Mouse (Mus musculus): ENCODE measurements around the gene Topors.

Topors gene

DNA sequence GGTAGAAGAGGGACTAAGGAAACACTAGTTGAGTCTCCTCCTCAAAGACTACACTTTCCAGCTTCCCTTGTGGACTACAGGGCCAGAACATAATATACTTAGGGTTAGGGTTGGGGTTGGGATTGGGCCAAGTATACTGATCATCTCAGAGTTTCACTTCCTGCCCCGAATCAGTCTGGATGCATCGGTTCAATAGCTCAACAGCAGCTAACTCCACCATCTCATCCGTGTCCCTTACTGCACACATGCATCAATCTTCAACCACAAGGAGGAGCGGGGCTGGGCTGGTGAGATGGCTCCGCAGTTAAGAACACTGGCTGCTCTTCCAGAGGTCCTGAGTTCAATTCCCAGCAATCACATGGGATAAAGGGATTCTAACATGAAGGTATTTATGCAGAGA, 18.7 kb downstream of the Topors start:
- no peak for DNase-seq (ENCODE audit: low spot score in 2 of 2)

DNA sequence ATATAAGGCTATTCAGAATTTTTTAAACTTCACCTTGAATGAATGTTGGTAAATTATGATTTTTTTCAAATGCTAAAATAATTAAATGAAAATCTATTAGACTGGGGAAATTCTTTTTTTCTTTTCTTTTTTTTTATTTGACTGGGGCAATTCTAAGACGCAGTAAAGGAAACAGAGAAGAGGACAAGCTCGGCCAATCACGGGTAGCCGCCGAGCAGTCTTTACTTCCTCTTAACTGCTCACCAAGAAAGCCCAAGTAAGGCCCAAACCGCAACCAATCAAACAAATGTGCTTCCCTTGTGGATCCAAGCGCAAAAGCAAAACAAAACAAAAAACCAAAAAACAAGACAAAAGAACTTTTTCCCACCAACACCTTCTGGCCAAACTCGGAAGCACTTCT, 25.6 kb downstream of the Topors start:
- DNase-seq (ENCODE audit: low spot score in 2 of 2) = no peak

DNA sequence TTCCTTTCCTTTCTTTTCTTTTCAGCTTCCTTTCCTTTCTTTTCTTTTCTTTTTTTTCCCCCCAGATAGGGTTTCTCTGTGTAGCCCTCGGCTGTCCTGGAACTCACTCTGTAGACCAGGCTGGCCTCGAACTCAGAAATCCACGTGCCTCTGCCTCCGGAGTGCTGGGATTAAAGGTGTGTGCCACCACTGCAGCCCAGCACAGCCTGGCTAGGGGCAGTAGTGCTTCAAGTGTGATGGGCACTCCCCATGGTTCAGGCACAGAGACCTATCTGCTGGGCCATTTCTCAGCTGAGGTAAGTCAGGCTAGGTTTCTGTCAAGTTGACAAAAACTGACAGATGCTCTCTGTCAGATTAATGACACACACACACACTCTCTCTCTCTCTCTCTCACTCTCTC, 26.6 kb downstream of the Topors start:
- DNase-seq (ENCODE audit: low spot score in 2 of 2) = no peak

DNA sequence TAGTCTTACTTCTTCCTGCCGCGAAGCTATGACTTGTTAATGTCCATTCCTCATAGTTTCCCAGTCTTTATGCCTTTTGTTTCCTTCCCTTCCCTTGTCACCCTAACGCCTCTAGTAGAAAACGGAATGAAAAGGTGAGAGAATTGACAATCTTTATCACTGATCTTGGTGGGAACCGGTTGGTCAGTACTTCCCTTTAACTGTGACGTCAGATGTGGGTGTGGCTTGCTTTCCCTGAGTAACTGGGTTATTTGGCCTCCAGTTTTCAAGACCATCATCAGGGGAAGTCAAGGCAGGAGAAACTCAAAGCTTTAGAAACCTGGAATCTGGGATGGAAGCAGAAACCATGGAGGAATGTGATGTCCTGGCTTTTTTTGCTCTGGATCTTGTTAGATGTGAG, 27.7 kb downstream of the Topors start:
- DNase-seq (ENCODE audit: low spot score in 2 of 2) = no peak

DNA sequence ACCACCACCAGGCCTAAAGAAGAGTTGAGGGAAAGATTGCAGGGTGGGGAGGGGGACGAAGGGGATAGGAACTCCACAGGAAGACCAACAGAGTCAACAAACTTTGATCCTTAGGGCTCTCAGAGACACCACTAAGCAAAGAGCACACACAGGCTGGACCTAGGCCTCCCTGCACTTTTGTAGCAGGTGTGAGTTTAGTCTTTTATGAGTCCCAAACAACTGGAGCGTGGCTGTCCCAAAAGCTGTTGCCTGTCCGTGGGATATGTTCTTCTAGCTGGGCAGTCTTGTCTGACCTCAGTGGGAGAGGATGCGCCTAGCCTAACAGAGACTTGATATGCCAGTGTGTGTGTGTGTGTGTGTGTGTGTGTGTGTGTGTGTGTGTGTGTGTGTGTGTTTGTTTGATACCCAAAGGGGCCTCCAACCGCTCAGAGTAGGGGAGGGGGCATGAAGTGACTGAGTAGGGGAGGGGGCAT, 29.3 kb downstream of the Topors start:
- no peak for DNase-seq (ENCODE audit: low spot score in 2 of 2)

DNA sequence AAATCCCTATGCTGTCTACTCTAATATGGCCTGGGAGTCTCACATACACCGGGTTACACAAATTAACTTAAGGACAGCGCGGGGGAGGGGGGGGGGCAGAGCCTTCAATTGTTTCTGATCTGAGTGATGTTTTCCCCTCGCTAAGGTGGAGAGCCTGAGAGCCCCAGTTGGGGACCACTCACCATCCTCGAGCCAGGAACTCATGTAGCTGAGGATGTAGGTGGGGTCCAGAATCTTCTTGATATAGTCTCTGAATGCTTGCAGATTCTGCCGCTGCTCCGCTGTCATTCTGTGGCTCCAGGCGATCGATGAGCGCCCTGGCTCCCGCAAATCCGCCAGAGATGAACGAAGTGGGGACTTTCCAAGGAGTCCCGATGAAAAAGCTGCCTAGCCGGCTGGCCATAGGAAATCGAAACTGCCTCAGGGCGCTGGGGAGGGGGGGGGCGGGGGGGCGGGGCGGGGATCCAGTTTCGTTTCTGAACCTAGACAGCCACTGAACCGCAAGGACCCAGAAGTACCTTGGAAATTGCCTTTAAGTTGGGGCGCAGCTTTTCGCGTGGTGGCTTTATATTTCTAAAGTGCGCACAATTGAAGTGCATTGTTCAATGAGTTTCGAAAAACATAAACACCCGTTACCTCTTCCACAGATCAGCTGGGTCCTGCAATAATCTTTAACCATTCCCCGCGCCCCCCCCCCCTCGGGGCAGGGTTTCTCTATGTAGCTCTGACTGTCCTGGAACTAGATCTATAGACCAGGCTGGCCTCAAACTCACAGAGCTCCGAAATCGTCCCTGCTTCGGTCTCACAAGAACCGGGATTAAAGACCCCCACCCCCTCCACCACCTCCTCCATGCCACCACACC, 30.0 kb downstream of the Topors start, which contains the start of gene Ddx58:
Gene Ddx58, minus strand, starts transcription at position 420 of the 863 bp plus-strand sequence.
- no peak for DNase-seq (ENCODE audit: low spot score in 2 of 2)

DNA sequence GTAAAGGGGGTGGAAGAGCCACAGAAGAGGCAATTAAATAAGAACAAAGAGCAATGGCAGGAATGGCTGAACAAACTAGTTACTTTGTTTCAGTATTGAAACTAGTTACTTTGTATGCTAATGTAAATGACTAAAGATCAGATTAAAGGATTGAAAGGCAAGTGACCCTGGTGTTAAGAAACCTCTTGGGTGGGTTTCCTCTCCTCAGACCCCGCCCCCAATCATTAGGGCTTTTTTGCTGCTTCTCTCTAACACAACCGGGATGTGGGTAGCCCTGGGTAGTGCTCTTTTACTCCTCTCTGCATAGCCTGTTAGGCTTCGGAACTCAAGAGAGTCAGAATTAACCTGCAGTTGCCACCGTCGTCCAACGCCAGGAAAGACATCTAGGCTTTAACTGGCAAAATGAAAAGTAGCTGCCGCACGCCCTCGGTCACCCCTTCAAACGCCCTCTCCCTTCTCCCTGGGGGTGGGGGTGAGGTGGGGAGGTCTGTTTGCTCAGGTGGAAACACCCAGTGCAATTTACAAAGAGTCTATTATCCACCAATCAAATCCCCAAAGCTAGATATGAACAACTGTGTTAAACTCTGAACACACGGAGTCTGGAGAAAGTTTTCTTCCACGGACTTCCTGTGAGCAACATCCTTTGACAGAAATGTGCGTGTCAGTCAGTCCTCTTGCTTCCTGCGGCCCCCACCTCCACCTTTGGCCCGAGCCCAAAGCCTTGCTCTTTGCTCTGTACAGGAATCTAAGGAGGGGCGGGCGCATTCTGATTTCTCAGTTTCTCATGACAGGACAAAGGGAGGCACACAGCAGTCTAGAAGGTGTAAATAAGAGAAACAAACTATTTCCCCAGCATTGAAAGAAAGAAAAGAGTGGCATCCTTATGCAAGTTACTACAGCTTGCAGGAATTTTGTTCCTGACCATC, 30.9 kb downstream of the Topors start:
- DNase-seq (ENCODE audit: low spot score in 2 of 2) = no peak

DNA sequence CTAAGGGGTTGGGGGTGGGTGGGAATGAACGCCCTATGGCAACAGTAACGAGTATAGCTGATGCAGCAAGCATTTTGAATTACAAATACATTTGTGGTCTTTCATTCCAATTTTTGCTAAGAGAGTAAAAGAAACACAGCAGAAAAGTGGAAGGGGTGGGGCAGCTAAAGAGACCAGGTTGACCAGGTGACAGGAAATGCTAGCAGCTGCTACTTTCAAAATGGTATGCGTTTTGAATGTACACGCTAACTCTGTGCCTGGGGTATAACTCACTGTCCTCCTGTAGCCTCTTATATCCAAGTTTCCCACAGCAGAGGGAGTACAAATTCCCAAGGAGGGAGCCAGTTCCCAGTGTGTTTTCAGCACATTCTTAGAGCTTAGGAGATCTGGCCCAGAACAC, 32.8 kb downstream of the Topors start:
- DNase-seq (ENCODE audit: low spot score in 2 of 2) = no peak

DNA sequence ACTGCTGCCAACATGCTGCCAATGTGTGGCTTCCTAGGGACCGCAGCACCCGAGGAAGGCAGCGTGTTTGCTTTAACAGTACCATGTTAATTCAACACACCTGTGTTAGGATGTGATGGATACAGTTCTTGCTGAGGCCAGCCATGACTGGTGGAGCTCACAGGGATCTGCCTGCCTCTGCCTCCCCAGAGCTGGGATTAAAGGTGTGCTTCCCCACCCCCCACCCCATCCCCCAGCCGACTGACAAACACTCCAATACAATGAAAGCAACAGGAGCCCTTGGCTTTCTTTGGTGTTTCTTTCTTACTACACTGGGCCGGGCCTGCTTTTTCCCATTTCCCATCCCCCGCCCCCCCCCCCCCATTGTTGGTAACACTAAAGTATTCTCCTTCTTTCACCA, 35.4 kb downstream of the Topors start:
- no peak for DNase-seq (ENCODE audit: low spot score in 2 of 2)

DNA sequence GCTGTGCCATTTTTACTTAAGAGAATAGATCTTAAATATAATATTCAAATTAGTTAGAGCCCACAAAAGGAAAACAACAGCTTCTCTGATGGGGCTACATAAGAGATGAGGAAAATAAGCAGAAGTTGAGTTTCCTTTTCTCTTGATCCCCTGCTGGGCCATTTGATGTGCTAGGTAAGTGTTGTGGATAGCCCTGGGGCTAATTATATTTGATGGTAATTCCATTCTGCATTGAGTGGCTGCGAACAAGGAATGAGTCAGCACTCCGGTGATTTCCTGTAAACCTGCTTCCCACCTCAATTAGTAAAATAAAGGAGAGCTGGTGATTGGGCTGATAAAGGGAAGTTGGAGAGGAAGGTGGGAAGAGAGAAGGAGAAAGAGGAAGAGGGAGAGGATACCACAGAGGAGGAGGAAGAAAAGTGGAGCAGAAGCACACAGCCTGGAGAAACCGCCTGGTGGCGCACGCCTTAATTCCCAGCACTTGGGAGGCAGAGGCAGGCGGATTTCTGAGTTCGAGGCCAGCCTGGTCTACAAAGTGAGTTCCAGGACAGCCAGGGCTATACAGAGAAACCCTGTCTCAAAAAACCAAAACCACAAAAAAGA, 36.5 kb downstream of the Topors start:
- DNase-seq (ENCODE audit: low spot score in 2 of 2) = no peak

DNA sequence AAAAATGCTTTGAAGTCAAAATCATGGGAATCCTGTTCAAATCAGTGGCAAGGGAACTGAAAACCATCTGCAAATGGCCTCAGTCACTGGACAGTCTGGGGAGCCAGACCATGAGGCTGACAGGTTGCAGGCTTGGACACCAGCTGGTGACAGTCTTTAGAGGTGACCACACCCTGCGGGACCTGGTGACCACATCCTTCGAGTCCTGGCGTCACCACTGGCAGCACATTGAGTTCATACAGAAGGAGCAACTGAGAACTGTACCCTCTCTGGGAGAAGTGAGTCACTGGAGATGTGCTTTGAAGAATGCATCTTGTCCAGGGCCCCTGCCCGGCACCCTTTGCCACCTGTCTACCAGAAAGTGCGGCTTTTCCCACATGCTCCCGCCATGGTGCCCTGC, 39.9 kb downstream of the Topors start:
- no peak for DNase-seq (ENCODE audit: low spot score in 2 of 2)

DNA sequence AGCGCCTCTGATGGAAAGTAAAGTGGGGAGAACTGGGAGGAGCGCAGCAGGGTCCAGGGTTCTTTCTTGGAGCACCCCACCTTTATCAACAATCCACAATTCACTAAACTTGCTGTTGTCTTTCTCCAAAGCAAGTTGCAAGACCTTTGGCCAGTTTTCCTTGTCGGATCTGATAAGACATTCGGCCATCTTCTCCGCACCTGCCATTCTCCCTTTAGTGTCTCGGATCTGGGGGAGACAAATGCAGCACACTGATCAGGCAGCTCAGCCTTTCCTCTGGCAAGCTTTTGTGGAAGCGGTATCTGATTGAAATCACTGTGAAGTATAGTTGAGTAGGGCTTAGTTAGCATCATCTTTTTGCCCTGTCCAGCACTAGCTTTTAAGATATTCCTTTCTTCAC, 41.8 kb downstream of the Topors start:
- no peak for DNase-seq (ENCODE audit: low spot score in 2 of 2)

DNA sequence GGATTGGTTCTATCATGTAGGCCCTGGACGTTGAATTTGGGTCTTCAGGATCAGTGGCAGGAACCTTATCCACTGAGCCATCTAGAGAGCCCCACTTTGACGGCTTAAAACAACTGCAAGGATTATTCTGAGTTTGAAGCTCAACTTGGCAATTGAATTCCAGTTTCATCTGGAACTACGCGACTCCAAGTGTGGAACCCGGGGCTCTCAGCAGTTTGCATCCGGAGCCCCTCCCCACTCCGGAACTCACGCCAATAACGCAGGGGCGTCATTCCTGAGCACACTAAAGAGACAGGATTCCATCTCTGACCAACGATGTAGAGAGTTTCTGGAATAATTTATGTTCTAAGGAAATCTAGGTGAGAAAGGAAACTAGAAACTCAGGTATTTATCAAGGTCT, 42.5 kb downstream of the Topors start:
- no peak for DNase-seq (ENCODE audit: low spot score in 2 of 2)

DNA sequence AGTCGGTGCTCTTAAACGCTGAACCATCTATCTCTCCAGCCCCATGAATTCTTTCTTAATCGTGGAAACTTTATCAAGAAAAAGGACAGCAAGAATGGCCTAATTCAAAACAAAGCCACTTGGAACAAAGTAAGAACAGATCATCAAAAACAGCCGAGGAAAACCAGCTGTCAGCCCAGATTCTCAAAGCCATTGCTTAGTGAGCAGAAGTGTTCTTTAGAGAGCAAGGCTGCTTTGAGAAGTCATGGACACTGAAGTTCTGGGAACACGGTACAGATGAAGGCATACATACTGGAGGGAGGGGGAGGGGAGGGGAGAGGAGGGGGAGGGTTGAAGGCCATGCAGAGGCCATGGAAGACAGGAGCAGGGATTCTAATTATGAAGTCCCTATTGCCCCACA, 43.6 kb downstream of the Topors start:
- DNase-seq (ENCODE audit: low spot score in 2 of 2) = no peak

DNA sequence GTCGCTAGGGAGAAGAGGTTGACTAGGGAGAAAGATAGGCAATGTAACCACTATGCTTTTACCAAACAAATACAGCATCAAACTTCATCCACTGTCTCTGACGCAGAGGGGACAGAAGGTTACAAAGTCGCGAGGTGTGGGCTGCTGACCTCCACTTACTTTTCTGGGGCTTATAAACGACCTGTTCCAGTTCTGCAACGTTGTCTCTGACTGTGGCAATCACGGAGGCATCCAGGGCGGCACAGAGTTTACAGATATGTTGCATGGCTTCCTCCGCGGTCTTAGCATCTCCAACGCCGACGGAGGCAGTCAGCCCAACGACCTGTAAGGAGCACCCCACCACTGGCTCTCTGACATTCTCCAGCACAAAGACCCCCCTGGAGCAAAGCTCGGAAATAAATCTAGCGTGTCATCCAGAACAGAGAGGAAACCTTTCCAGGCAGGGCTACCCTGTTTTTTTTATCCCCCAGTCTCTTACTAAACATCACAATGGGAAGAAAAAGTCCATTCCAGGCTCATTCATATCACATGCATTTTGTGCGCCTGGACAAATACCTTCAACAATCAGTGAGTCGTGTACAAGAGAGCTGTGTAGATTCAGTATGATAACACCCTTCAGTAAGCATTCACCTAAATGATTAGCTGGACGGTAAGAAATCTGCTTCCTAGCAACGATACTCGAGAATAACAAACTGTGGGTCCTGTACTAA, 47.6 kb downstream of the Topors start:
- no peak for DNase-seq (ENCODE audit: low spot score in 2 of 2)

DNA sequence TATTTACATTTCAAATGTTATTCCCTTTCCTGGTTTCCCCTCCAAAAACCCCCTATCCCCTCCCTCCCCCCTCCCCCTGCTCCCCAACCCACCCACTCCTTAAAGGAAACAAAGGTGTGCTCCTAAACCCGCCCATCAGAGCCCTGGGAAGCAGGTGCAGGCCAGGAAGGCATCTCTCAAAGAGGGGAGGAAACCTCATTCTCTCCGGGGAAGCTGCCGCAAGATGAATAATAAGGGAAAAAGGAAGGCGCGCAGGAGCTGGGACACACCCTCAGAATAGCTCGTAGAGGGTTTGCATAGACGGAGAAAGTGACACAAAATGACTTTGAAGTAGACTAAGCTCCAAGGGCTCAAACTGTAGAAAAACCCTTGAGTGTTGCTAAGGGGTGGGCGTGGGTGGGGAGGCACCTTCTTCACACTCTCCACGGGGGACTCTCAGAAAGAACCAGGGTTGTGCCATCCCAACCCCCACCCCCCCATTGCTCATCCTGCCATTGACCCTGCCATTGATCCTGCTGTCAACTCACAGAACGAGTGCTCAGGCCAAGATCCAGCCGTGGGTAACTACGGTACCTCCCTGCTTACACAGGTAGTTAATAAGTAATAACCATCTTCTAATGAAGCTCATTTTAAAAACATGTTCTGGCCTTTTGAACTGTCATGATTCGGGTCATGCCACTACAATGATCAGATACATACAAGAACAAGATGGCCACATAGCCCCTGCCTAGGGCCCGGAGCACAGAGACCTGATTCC, 48.5 kb downstream of the Topors start:
- no peak for DNase-seq (ENCODE audit: low spot score in 2 of 2)

DNA sequence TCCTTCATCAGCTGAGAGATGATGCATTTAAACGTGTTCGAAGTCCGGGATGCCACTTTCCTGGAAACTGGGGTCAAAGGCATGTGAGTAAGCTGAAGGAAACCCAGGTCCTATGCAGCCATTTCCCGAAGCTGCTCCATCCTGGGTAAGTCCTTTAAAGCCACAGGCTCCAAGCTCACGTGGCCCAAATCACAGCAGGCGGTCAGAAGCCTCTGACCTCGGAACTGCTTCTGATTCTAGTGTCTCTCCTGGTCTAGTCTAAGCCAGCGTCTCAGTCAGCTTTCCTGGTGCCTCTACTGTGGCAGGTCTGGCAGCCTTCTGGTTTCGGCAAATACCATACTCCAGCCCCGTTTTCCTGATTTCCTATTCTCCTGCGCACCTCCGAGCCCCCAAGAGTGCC, 49.2 kb downstream of the Topors start:
- DNase-seq (ENCODE audit: low spot score in 2 of 2) = no peak

DNA sequence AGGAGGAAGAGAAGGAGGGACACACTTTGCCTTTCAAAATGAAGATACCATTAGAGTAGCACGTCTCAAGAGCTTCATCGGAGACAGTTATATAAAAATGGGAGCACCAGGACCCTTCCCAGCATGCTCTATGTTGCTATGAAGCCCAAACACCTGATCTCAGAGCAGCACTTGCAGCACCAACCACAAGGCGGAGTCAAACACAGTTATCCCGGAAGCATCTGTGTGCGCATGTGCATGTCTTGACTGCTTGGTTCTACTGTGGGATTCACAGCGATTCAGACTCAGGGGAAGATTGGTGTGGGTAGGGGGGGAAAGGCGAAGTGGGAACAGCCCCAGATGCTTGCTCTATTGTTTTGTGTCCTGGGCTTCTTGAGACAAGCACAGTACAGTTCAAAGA, 51.3 kb downstream of the Topors start:
- DNase-seq (ENCODE audit: low spot score in 2 of 2) = no peak

DNA sequence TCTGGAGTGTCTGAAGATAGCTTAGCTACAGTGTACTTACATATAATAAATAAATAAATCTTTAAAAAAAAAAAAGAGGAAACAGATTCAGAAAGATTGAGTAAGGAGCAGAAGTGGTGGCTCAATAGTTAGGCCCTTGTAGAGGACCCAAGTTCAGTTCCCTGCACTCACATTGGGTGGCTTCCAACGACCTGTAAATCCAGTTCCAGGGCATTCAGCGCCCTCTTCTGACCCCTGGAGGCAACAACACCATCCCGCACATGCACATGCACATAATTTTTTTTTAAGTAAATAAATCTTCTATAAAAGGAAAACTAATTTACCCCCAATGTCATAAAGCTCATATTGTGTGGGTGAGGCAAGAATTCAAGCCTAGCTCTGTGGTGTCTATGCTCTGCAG, 51.7 kb downstream of the Topors start:
- no peak for DNase-seq (ENCODE audit: low spot score in 2 of 2)

DNA sequence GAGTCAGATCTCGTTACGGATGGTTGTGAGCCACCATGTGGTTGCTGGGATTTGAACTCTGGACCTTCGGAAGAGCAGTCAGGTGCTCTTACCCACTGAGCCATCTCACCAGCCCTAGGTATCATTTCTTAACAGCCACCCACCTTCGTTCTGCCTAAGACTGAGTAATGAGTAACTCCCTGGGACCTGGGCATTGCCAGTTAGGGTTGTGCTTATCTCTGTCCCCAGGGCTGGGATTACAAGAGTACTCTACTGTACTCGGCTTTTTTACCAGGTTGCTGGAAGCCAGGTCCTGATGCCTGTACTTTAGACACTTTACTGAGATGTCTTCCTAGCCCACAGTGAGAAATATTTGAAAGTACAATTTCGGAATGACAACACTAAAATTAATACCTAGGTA, 57.5 kb downstream of the Topors start:
- no peak for DNase-seq (ENCODE audit: low spot score in 2 of 2)
